Mouse (Mus musculus) neural tube, embryonic 12.5 days (tissue): Measurements from ENCODE around the gene Prr12. TPM values are rescaled to one million over a fixed set of nuclear protein-coding genes. Genes with fewer than 3 reads are reported as not detected.

Experiments used
- ATAC-seq: fragments of 200-750 bp; cut with Nextera tagmentation; 2 replicates; pipeline ENCODE4 v1.8.0; 2017; ENCODE audit warnings: low read depth, mild to moderate bottlenecking, moderate TSS enrichment, moderate library complexity; ENCODE audit not compliant: low FRiP score
- H3K27ac ChIP-seq: fragments of 300-500 bp; sonication (generic); 2 replicates; pipeline ENCODE4 v1.5.1; 2016
- H3K27me3 ChIP-seq: fragments of 300-500 bp; sonication (generic); replicated peaks from 2 replicates; pipeline ENCODE4 v1.6.1; 2016; ENCODE audit warnings: mild to moderate bottlenecking
- H3K36me3 ChIP-seq: fragments of 300-500 bp; sonication (generic); 2 replicates; pipeline ENCODE4 v1.6.1; 2016; ENCODE audit warnings: mild to moderate bottlenecking
- H3K4me1 ChIP-seq: fragments of 300-500 bp; sonication (generic); 2 replicates; pipeline ENCODE4 v1.6.1; 2016
- H3K4me2 ChIP-seq: fragments of 300-500 bp; sonication (generic); replicated peaks from 2 replicates; pipeline ENCODE4 v1.6.1; 2016; ENCODE audit warnings: mild to moderate bottlenecking
- H3K4me3 ChIP-seq: fragments of 300-500 bp; sonication (generic); 2 replicates; pipeline ENCODE4 v1.5.1; 2016
- H3K9ac ChIP-seq: fragments of 300-500 bp; sonication (generic); 2 replicates; pipeline ENCODE4 v1.6.1; 2016; ENCODE audit warnings: mild to moderate bottlenecking
- H3K9me3 ChIP-seq: fragments of 300-500 bp; sonication (generic); 2 replicates; pipeline ENCODE4 v1.6.1; 2016; ENCODE audit warnings: mild to moderate bottlenecking
- WGBS: fragments of 180-500 bp; shearing (Covaris S2); methylation state at CpG from one replicate; pipeline ENCODE4 v1.1.7; 2016; 5-methylcytosine and 5-hydroxymethylcytosine counted together
- polyA plus RNA-seq: library from polyadenylated mRNA; unstranded; fragments of >200 nt; fragmentation: Nextera tagmentation; extraction: Ambion mirVana; gene quantifications from 2 replicates; pipeline ENCODE4 v1.2.1, GENCODE M21; 2016

The Prr12 gene
- polyA plus RNA-seq, 1 experiment from 2014 or later: 11.8 TPM

- WGBS: 2% methylated on average over 20 of the region's 20 CpGs
- H3K9ac ChIP-seq: peak overlapping the region; percentile 91
- no peaks in the 10 kb centered on the region for H3K9me3 ChIP-seq
- H3K27me3 ChIP-seq: no peaks in the 10 kb centered on the region
- peaks cover 28% of the 10 kb centered on the region for H3K36me3 ChIP-seq
- peak overlapping the region; percentile 37 for H3K27ac ChIP-seq
- peaks cover 26% of the 10 kb centered on the region for H3K4me1 ChIP-seq
- peak overlapping the region; percentile 90 for H3K4me2 ChIP-seq
- H3K4me3 ChIP-seq: peak overlapping the region; percentile 95
- ATAC-seq: no peak; the same call in 1 of the 2 replicates
Observed at GRCm38 (mm10) chr7:45015344-45015956, 37.2 kb downstream of the Prr12 start.

GRCm38 (mm10) chr7:45014096-45014451 lies 38.6 kb downstream of the Prr12 start:
- Histone ChIP-seq H3K4me3 (no peak overlapping the region), H3K27ac (no peak overlapping the region), H3K36me3 (peaks cover 42% of the 10 kb centered on the region), H3K4me2 (peak overlapping the region; percentile 90; the same call in 1 of the 2 replicates), H3K9me3 (no peaks in the 10 kb centered on the region), H3K27me3 (no peaks in the 10 kb centered on the region), H3K9ac (no peak overlapping the region), H3K4me1 (peaks cover 26% of the 10 kb centered on the region)
- WGBS: 94% methylated on average over 3 of the region's 3 CpGs
- ATAC-seq: no peak

GRCm38 (mm10) chr7:45013366-45014095 lies 39.1 kb downstream of the Prr12 start:
- no peak overlapping the region for H3K4me2 ChIP-seq
- H3K27ac ChIP-seq: no peak overlapping the region
- H3K4me3 ChIP-seq: no peak overlapping the region
- no peak for ATAC-seq
- 96% methylated on average over 16 of the region's 16 CpGs for WGBS
- no peaks in the 10 kb centered on the region for H3K27me3 ChIP-seq
- no peaks in the 10 kb centered on the region for H3K9me3 ChIP-seq
- H3K36me3 ChIP-seq: peaks cover 48% of the 10 kb centered on the region
- peaks cover 26% of the 10 kb centered on the region for H3K4me1 ChIP-seq
- no peak overlapping the region for H3K9ac ChIP-seq

GRCm38 (mm10) chr7:45012824-45013223 lies 39.9 kb downstream of the Prr12 start:
- peaks cover 19% of the 10 kb centered on the region for H3K4me1 ChIP-seq
- peaks cover 55% of the 10 kb centered on the region for H3K36me3 ChIP-seq
- no peaks in the 10 kb centered on the region for H3K9me3 ChIP-seq
- 88% methylated on average over 4 of the region's 4 CpGs for WGBS
- H3K27me3 ChIP-seq: no peaks in the 10 kb centered on the region
- no peak overlapping the region for H3K4me3 ChIP-seq
- no peak for ATAC-seq
- H3K9ac ChIP-seq: no peak overlapping the region
- H3K4me2 ChIP-seq: no peak overlapping the region
- H3K27ac ChIP-seq: no peak overlapping the region

- H3K9ac ChIP-seq: no peak overlapping the region
- H3K4me2 ChIP-seq: no peak overlapping the region; the same call in 1 of the 2 replicates
- H3K4me3 ChIP-seq: no peak overlapping the region
- no peaks in the 10 kb centered on the region for H3K9me3 ChIP-seq
- WGBS: 97% methylated on average over 6 of the region's 6 CpGs
- no peak overlapping the region for H3K27ac ChIP-seq
- H3K36me3 ChIP-seq: peaks cover 63% of the 10 kb centered on the region
- ATAC-seq: no peak
- no peaks in the 10 kb centered on the region for H3K27me3 ChIP-seq
- peaks cover 15% of the 10 kb centered on the region for H3K4me1 ChIP-seq
Observed at GRCm38 (mm10) chr7:45012011-45012410, 40.7 kb downstream of the Prr12 start.

GRCm38 (mm10) chr7:45008411-45008810 lies 44.3 kb downstream of the Prr12 start:
- ATAC-seq: no peak
- Histone ChIP-seq H3K27ac (no peak overlapping the region), H3K4me2 (no peak overlapping the region), H3K4me3 (no peak overlapping the region), H3K27me3 (no peaks in the 10 kb centered on the region), H3K4me1 (peaks cover 3% of the 10 kb centered on the region; the same call in 1 of the 2 replicates), H3K9me3 (no peaks in the 10 kb centered on the region), H3K9ac (no peak overlapping the region), H3K36me3 (peaks cover 95% of the 10 kb centered on the region)
- WGBS: 95% methylated on average over 19 of the region's 19 CpGs

GRCm38 (mm10) chr7:45007846-45008245 lies 44.8 kb downstream of the Prr12 start:
- H3K36me3 ChIP-seq: peaks cover 95% of the 10 kb centered on the region
- WGBS: 96% methylated on average over 30 of the region's 30 CpGs
- no peak for ATAC-seq
- H3K27ac ChIP-seq: no peak overlapping the region
- H3K4me1 ChIP-seq: peaks cover 3% of the 10 kb centered on the region; the same call in 1 of the 2 replicates
- H3K9ac ChIP-seq: no peak overlapping the region
- no peaks in the 10 kb centered on the region for H3K9me3 ChIP-seq
- H3K27me3 ChIP-seq: no peaks in the 10 kb centered on the region
- no peak overlapping the region for H3K4me3 ChIP-seq
- no peak overlapping the region for H3K4me2 ChIP-seq

- no peak overlapping the region for H3K4me2 ChIP-seq
- H3K27ac ChIP-seq: no peak overlapping the region
- H3K36me3 ChIP-seq: peaks cover 95% of the 10 kb centered on the region
- peaks cover 3% of the 10 kb centered on the region; the same call in 1 of the 2 replicates for H3K4me1 ChIP-seq
- H3K9me3 ChIP-seq: no peaks in the 10 kb centered on the region
- ATAC-seq: no peak
- WGBS: 98% methylated on average over 29 of the region's 29 CpGs
- H3K27me3 ChIP-seq: no peaks in the 10 kb centered on the region
- H3K9ac ChIP-seq: 0 out of 2 replicates have a peak overlapping the region, but pooled peaks have one; percentile 8
- no peak overlapping the region for H3K4me3 ChIP-seq
Observed at GRCm38 (mm10) chr7:45007141-45007540, 45.5 kb downstream of the Prr12 start.

- H3K27me3 ChIP-seq: no peaks in the 10 kb centered on the region
- no peak overlapping the region for H3K4me2 ChIP-seq
- no peak for ATAC-seq
- H3K4me3 ChIP-seq: no peak overlapping the region
- 98% methylated on average over 12 of the region's 12 CpGs for WGBS
- peaks cover 95% of the 10 kb centered on the region for H3K36me3 ChIP-seq
- H3K4me1 ChIP-seq: peaks cover 3% of the 10 kb centered on the region; the same call in 1 of the 2 replicates
- H3K9ac ChIP-seq: no peak overlapping the region
- no peaks in the 10 kb centered on the region for H3K9me3 ChIP-seq
- H3K27ac ChIP-seq: no peak overlapping the region
Observed at GRCm38 (mm10) chr7:45006503-45006902, 46.2 kb downstream of the Prr12 start.

GRCm38 (mm10) chr7:45005321-45005992 lies 47.2 kb downstream of the Prr12 start:
- no peak overlapping the region for H3K27ac ChIP-seq

GRCm38 (mm10) chr7:45004546-45004945 lies 48.1 kb downstream of the Prr12 start:
- no peak overlapping the region for H3K4me3 ChIP-seq
- H3K9ac ChIP-seq: no peak overlapping the region
- no peaks in the 10 kb centered on the region for H3K9me3 ChIP-seq
- no peaks in the 10 kb centered on the region for H3K27me3 ChIP-seq
- no peak overlapping the region for H3K4me2 ChIP-seq
- no peak overlapping the region for H3K27ac ChIP-seq
- H3K36me3 ChIP-seq: peaks cover 98% of the 10 kb centered on the region
- peaks cover 6% of the 10 kb centered on the region for H3K4me1 ChIP-seq
- no peak for ATAC-seq
- 69% methylated on average over 3 of the region's 3 CpGs for WGBS

More at GRCm38 (mm10) chr7:45005321-45005992, 47.2 kb downstream of the Prr12 start:
- H3K4me2 ChIP-seq: no peak overlapping the region
- peaks cover 98% of the 10 kb centered on the region for H3K36me3 ChIP-seq
- no peak overlapping the region for H3K4me3 ChIP-seq
- no peak for ATAC-seq
- 94% methylated on average over 6 of the region's 6 CpGs for WGBS
- H3K27me3 ChIP-seq: no peaks in the 10 kb centered on the region
- H3K4me1 ChIP-seq: peaks cover 3% of the 10 kb centered on the region; the same call in 1 of the 2 replicates
- H3K9me3 ChIP-seq: no peaks in the 10 kb centered on the region
- H3K9ac ChIP-seq: no peak overlapping the region

GRCm38 (mm10) chr7:45002440-45002839 lies 50.2 kb downstream of the Prr12 start:
- Histone ChIP-seq H3K4me2 (no peak overlapping the region), H3K9me3 (no peaks in the 10 kb centered on the region), H3K4me1 (peaks cover 19% of the 10 kb centered on the region), H3K27me3 (no peaks in the 10 kb centered on the region), H3K27ac (no peak overlapping the region), H3K4me3 (no peak overlapping the region), H3K9ac (no peak overlapping the region), H3K36me3 (peaks cover 80% of the 10 kb centered on the region)
- WGBS: 92% methylated on average over 7 of the region's 7 CpGs
- no peak for ATAC-seq
